Mouse (Mus musculus): ENCODE data around the gene Zc3hav1.

Zc3hav1 gene

DNA sequence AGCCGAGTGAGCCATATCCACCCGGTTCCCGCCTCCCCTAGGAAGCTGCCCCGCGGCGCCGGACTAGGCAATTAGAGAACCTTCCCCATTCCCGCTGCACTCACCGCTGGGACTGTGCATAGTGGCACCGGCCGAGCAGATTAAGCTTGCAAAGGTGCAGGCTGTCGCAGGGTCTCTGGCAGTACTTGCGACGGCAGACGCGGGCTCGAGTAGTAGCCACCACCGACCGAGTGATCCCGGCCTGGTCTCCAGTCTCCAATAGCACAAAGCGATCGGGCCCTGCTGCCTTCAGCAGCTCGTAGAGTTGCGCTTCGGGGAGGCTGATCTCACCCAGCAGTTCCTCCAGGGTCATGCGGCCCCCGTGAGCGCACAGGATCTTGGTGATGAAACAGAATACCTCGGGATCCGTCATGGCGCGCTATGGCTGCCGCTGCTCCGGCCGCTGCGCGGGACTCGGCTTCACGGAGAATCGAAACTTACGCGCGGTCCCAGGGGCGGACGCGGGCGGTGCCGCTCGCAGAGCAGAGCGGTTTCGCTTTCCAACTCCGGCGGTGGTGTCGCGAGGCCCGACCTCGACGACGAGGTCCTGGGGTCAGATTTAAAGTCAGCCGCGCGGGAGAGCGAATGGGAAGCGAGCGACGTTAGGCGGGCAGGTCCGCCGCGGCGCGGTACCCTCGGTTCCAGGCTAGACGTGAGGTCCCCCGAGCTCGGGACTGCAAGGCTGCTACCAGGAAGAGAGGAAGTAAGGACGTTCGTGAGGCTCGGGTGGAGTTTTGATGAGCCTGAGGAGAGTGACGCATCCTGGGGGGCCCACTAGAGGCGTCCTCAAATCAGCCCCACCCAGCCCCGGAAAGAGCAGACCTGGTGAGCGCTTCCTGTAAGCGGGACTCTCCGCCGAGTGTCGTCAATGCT, at the start of gene Zc3hav1:
TSS of gene Zc3hav1 (minus strand) at position 793 of the 912 bp plus-strand sequence.
- DNase-seq (ENCODE audit: low read depth): peak; percentile 98

DNA sequence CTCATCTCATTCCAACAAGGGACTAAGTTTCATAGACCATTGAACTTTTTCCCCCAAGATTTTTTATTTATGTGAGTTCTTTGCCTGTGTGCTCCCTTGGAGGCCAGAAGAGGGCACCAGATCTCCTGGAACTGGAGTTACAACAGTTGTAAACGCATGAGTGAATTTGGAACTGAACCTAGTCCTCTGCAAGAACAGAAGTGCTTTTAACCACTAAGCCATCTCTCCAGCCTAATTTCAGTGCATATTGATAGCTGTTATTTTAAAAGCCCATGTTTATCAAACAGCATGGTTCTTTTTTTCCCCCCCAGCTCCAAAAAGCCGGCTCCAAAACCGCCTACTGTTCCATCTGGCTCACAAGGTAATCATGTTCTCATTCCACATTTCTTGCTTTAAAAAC, 35.3 kb upstream of the Zc3hav1 start:
- peak; percentile 71 for DNase-seq (ENCODE audit: low read depth)

GRCm38 (mm10) chr6:38381129-38381771, 26.8 kb upstream of the Zc3hav1 start, which contains the start of gene Ttc26:
Gene Ttc26 (plus strand): TSS chr6:38381469.
- DNase-seq (ENCODE audit: low read depth): peak; percentile 96

DNA sequence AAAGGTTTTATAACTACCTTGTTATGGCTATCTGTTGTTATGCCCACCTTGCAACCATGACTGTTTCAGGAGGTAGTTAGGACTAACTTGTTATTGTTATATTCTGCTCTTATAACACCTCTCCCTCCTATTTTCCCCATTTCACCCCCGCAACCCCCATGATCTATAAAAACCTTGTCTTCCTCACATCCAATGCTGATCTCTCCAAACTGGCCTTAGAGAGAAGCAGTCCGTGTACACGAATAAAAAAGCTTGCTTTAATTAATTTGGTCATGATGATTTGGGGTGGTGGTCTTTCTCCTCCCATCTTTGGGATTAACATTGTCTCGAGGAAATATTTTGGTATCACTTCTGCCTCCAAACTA, 26.3 kb upstream of the Zc3hav1 start:
- no peak for DNase-seq (ENCODE audit: low read depth)

- no peak for DNase-seq (ENCODE audit: low read depth)
These were observed 19.9 kb upstream of the Zc3hav1 start for GRCm38 (mm10) chr6:38374271-38374670.

DNA sequence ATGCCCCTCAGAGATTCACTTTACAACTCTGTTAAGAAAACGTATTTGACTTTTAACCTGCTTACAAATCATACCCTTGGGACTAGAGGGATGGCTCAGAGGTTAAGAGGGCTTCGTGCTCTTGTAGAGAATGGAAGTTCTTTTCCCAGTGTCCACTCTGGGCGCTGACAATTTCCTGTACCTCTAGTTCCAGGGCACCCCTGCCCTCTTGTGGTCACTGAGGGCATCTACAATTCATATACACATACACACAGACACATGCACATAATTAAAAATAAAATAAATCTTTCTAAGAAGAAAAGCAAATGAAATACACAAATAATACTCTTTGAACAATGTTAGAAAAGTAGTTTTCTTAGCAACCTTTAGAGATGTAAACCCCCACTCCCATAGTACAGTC, 15.5 kb upstream of the Zc3hav1 start:
- DNase-seq (ENCODE audit: low read depth): peak; percentile 31

GRCm38 (mm10) chr6:38364121-38364520, 9.7 kb upstream of the Zc3hav1 start:
- no peak for DNase-seq (ENCODE audit: low read depth)

DNA sequence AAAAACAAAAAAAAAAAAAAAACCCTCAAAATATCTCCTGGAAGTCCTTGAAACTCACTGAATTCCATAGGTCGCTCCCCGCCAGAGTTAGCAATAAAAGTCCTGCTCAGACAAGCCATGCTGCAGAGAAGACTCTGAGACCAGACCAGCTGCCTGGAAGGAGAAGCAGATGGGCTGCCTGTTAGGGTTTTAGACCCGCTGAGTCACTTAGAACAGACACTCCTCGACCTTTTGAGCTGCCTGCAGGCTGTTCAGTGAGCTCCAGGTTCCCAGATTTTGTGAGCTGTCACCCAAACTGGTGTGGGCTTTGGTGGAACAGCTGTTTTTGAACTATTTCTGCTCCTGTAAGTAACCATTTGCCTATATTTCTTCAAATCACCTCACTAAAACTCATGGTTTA, 9.0 kb upstream of the Zc3hav1 start:
- no peak for DNase-seq (ENCODE audit: low read depth)

- DNase-seq (ENCODE audit: low read depth): no peak
These were observed 7.5 kb upstream of the Zc3hav1 start for GRCm38 (mm10) chr6:38361937-38362336.

GRCm38 (mm10) chr6:38361065-38361464, 6.7 kb upstream of the Zc3hav1 start:
- DNase-seq (ENCODE audit: low read depth): peak; percentile 33

DNA sequence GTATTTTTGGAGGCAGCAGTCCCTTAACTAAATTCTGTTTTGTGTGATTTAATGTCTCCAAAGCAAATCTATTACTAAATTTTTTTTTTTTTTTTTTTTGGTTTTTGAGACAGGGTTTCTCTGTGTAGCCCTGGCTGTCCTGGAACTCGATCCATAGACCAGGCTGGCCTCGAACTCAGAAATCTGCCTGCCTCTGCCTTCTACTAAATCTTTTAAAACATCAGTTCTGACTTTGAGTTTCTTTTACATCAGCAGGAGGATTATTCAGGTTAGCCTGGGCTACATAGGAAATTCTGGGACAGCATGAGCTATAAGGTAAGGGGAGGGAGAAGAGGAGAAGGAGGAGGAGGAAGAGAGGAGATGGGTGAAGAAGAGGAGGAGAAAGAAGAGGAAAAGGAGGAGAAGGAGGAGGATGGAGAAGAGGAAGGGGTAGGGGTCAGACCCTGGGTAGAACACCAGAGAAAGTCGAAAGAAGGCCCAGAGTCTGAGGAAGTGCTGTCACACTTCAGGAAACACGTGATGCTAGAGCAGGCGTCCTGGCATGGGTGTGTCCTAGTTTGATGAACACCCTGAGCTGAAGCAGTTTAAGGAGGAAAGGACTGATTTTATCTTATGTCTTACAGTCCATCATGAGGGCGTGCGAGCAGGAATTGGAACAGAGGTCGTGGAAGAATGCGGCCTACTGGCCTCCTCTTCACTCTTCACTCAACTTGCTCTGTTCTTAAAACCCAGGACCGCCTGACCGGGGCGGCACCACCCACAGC, 5.5 kb upstream of the Zc3hav1 start:
- DNase-seq (ENCODE audit: low read depth): peak; percentile 85

GRCm38 (mm10) chr6:38359044-38359735, 4.8 kb upstream of the Zc3hav1 start:
- DNase-seq (ENCODE audit: low read depth): peak; percentile 45

DNA sequence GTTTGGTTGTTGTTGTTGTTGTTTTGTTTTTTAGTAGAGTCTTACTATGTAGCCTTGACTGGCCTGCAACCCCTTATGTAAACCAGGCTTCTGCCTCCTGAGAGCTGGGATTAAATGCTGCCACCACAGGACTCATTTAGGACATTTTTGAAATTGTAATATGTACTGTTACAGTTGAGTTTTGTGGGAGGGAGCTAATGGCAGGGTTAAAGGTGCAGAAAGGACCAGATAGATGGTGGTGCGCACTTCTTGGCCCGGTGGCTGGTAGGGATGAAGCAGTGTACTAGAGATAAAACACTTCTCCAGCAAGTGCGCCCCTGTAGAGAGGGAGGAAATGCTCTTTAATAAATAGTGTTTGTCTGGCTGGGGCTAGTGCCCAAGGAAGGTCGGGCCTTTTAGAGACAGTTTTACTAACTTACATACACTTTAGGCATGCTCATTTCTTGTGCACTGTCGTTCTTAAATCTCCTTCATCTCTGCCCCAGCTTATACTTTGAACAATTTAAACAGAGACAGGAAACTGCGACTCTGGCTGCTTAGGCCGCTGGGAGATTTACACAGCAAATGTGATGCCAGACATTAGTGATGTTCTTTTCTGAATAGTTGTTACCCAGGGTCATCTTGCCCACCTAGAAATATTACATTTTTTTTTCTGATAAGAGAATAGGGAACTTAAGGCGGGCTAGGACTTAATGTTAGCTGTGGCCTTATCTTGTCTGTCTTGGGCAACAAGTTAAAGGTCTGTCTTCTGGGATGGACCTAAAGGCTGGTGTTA, 4.0 kb upstream of the Zc3hav1 start:
- DNase-seq (ENCODE audit: low read depth): peak; percentile 64

- DNase-seq (ENCODE audit: low read depth): no peak
These were observed 3.3 kb upstream of the Zc3hav1 start for GRCm38 (mm10) chr6:38357603-38358252.

GRCm38 (mm10) chr6:38356661-38357433, 2.4 kb upstream of the Zc3hav1 start:
- DNase-seq (ENCODE audit: low read depth): peak; percentile 35

GRCm38 (mm10) chr6:38355862-38356261, 1.5 kb upstream of the Zc3hav1 start:
- DNase-seq (ENCODE audit: low read depth): peak; percentile 58

- peak; percentile 75 for DNase-seq (ENCODE audit: low read depth)
These were observed 986 bp upstream of the Zc3hav1 start for GRCm38 (mm10) chr6:38355354-38355823.

DNA sequence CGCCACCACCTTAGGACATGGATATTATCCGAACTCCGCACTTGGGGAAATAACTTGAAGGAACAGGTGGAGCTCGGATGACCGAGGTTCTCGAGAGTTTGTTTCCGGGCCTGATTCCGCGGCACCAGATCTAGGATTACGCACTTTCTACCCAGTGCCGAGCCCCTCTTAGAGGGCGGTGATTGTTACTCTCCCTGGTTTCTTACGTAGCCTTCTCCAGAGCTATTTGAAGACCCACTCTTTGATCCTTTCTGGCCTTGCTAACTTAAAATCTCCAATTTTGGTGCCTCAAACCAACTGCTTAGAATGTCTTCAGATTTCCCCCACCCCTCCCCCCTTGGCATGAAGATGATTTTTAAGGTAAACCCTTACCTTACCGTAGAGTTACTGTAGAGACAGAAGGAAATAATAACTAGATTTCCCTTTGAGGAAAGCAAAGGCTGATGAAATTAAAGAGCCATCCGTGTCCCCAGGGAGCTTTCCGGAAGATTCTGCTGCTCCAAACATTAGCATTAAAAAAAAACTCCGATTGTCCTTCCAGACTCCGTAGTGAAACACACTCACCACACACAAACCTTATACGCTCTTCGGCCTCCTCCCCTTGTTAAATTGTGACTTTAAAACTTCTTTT, 435 bp upstream of the Zc3hav1 start:
- DNase-seq (ENCODE audit: low read depth): no peak

- peak; percentile 54 for DNase-seq (ENCODE audit: low read depth)
These were observed 1.2 kb downstream of the Zc3hav1 start for GRCm38 (mm10) chr6:38353181-38353580.
